Mouse (Mus musculus) liver, adult 2 months (tissue): ENCODE results near the gene Pcf11.

Experiments
- CTCF ChIP-seq: fragments of 200-500 bp; IDR thresholded peaks from 2 replicates; pipeline ENCODE4 v1.5.1; 2011; ENCODE audit warnings: low read depth, low read length, control low read depth
- POLR2A ChIP-seq: fragments of 200-500 bp; IDR thresholded peaks from 2 replicates; pipeline ENCODE4 v1.6.1; 2011; ENCODE audit warnings: low read length, control low read depth; ENCODE audit not compliant: insufficient read depth; ENCODE audit errors: extremely low read depth

GRCm38 (mm10) chr7:92604961-92605360 lies 64.8 kb downstream of the Pcf11 start:
- TF ChIP-seq POLR2A, result no peak
- no peak for TF ChIP-seq CTCF
